18 mouse cellular contexts compared by ENCODE assay signal in the genomic region with DNA sequence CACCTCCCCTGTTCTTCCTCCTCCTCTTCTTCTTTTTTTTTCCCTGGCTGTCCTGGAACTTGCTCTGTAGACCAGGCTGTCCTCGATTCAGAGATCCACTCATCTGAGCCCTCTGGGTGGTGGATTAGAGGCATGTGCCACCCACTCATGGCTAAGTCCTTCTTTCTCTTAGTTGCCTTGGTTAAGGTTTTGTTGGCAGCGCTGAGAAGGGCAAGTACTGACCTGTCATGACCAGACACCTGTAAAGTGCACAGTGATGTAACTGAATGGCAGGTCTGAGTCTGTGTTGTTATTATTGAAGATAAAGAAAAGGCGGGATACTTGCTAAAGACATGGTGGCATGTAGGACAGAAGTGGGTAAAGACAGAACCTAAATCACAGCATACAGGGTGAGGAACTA. TPM values are rescaled to one million over a fixed set of nuclear protein-coding genes. Genes with fewer than 3 reads are reported as not detected.
DNase-seq lines count a peak whose midpoint lies in the region.
"Had no signal": no experiment of that assay in that cellular context is flagged by ENCODE, and none has a peak within 500 bp of the region (broad histone marks: within the 10 kb centered on the region; RNA-seq: fewer than 3 reads in every experiment).

No protein-coding gene starts in this region.

- DNase-seq in fat pad, adult 2 months (ENCODE audit: extremely low read depth, low read depth, low spot score), result peak; percentile 78
- peak; percentile 70 for DNase-seq in gonadal fat pad, adult 2 months (ENCODE audit: low read depth)
- DNase-seq in adrenal gland, postnatal 36 days, result no peak
- DNase-seq in lung, postnatal 10 days, result no peak
- DNase-seq: adrenal gland, adult 2 months; adrenal gland, adult 8-10 months; adrenal gland, postnatal 10 days; adrenal gland, postnatal 14 days; adrenal gland, postnatal 25 days; B cell, adult 2 months; cerebellum, adult 11 months; cerebellum, adult 11-12 months; cerebellum, adult 18-20 months; cerebellum, adult 2 months had no signal

RNA-seq across cellular contexts. Expression of gene Taf1a, which starts 14.6 kb away (rescaled TPM):
- polyA plus RNA-seq in gonadal fat pad, adult 2 months (2012; rRNA removed), result 9.3 and 12.2 TPM in 2 replicates
- 10 to 100 TPM; 15.1 to 24.3 TPM for total RNA-seq in adrenal gland, postnatal 36 days (2021)

RNA-seq across cellular contexts. Expression of gene Hhipl2, which starts 14.6 kb away (rescaled TPM):
- 0.26 and 0.36 TPM in 2 replicates for polyA plus RNA-seq in gonadal fat pad, adult 2 months (2012; rRNA removed)
- total RNA-seq in adrenal gland, postnatal 36 days (2021), result not detected
- total RNA-seq: adrenal gland, adult 18-20 months; adrenal gland, adult 2 months; adrenal gland, adult 8-10 months; adrenal gland, postnatal 10 days; adrenal gland, postnatal 14 days; adrenal gland, postnatal 25 days; CH12.LX had no signal
- polyA plus RNA-seq: activated CD4-positive, CD25-positive, alpha-beta regulatory T cell, adult 4 months; CD4-positive, CD25-positive, alpha-beta regulatory T cell, adult 4 months had no signal

RNA-seq across cellular contexts. Expression of gene Mia3, which starts 34.0 kb away (rescaled TPM):
- polyA plus RNA-seq in gonadal fat pad, adult 2 months (2012; rRNA removed), result 108 and 123 TPM in 2 replicates
- total RNA-seq in adrenal gland, postnatal 36 days (2021), result 100 to 1,000 TPM; 174 to 204 TPM

Comparison
In these comparisons a context has a peak if more than half of its experiments do, and no peak if none do; other contexts are left out.
1. DNase-seq: peak in fat pad, adult 2 months (single experiment) and gonadal fat pad, adult 2 months (single experiment); none in adrenal gland, postnatal 36 days (0 of 2) and lung, postnatal 10 days (single experiment).